Comparison of ENCODE assay signal across 17 mouse cellular contexts in the genomic region with DNA sequence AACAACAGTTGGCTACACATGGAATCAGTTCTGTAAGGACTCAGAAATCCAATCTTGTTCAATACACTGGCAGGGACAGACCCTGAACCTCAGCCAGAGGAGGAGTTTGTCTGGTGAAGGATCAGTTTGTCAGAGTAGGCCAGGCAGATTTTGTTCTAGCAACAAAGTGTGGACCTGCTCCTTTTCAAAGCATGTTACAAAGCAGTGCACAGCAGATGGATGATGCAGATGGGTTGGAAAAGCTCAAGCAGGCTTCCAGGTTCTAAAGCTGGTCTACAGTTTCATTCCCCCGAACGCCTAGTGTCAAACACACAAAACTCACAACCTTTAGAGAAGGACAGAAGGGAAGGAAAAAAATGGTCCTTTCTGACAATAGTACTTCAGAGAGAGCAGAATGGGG. TPM values are rescaled to one million over a fixed set of nuclear protein-coding genes. Genes with fewer than 3 reads are reported as not detected.
DNase-seq lines count a peak whose midpoint lies in the region; ATAC-seq and TF ChIP-seq lines count a peak whose summit lies in the region.
"Had no signal": no experiment of that assay in that cellular context is flagged by ENCODE, and none has a peak within 500 bp of the region (broad histone marks: within the 10 kb centered on the region; RNA-seq: fewer than 3 reads in every experiment).

No protein-coding gene starts in this region.

- no peaks in the 10 kb centered on the region for H3K27me3 ChIP-seq in forebrain, postnatal 0 days (ENCODE audit: insufficient read depth, low read length)
- H3K27me3 ChIP-seq in forebrain, embryonic 16.5 days (replicated peaks; ENCODE audit: control insufficient read depth, insufficient read depth, low read length), result no peaks in the 10 kb centered on the region
- no peaks in the 10 kb centered on the region for H3K27me3 ChIP-seq in liver, postnatal 0 days (ENCODE audit: insufficient read depth, low read length)
- H3K27me3 ChIP-seq: forebrain, embryonic 13.5 days; heart, embryonic 13.5 days; intestine, embryonic 15.5 days had no signal

- no peak for TF ChIP-seq EP300 in liver, postnatal 0 days (IDR thresholded peaks at IDR 0.05; ENCODE audit: low read depth)

- ATAC-seq in forebrain, postnatal 0 days, result no peak
- no peak for ATAC-seq in forebrain, embryonic 16.5 days
- ATAC-seq in liver, postnatal 0 days, result no peak
- ATAC-seq: forebrain, embryonic 13.5 days; intestine, embryonic 15.5 days had no signal

- no peak overlapping the region for H3K4me2 ChIP-seq in forebrain, postnatal 0 days (ENCODE audit: low read depth)
- H3K4me2 ChIP-seq in forebrain, embryonic 16.5 days (ENCODE audit: low read length), result no peak overlapping the region
- no peak overlapping the region for H3K4me2 ChIP-seq in liver, postnatal 0 days (ENCODE audit: low read depth, low read length)
- H3K4me2 ChIP-seq: forebrain, embryonic 13.5 days; heart, embryonic 13.5 days; intestine, embryonic 15.5 days had no signal

- H3K27ac ChIP-seq in forebrain, postnatal 0 days (ENCODE audit: low read depth, low read length), result no peak overlapping the region
- H3K27ac ChIP-seq in forebrain, embryonic 16.5 days (ENCODE audit: low read length), result no peak overlapping the region
- 0 out of 2 replicates have a peak overlapping the region, but pooled peaks have one; percentile 30 for H3K27ac ChIP-seq in liver, postnatal 0 days (ENCODE audit: low read depth)
- H3K27ac ChIP-seq: forebrain, embryonic 13.5 days; heart, embryonic 13.5 days; hindbrain, embryonic 10.5 days; intestine, embryonic 15.5 days; limb, embryonic 10.5 days had no signal

- no peaks in the 10 kb centered on the region for H3K4me1 ChIP-seq in forebrain, postnatal 0 days (ENCODE audit: insufficient read depth)
- no peaks in the 10 kb centered on the region; the same call in 1 of the 2 replicates for H3K4me1 ChIP-seq in forebrain, embryonic 16.5 days (replicated peaks; ENCODE audit: control insufficient read depth, insufficient read depth, low read length)
- H3K4me1 ChIP-seq in liver, postnatal 0 days (ENCODE audit: insufficient read depth), result peaks cover 18% of the 10 kb centered on the region
- H3K4me1 ChIP-seq: forebrain, embryonic 13.5 days; heart, embryonic 13.5 days; hindbrain, embryonic 10.5 days; intestine, embryonic 15.5 days; limb, embryonic 10.5 days had no signal

- TF ChIP-seq CTCF in forebrain, postnatal 0 days (IDR thresholded peaks at IDR 0.05; ENCODE audit: low read depth), result no peak
- no peak for TF ChIP-seq CTCF in liver, postnatal 0 days (IDR thresholded peaks at IDR 0.05; ENCODE audit: low read depth)

- 53% methylated on average over 2 of the region's 2 CpGs for WGBS in forebrain, postnatal 0 days
- 85% methylated on average over 2 of the region's 2 CpGs for WGBS in forebrain, embryonic 16.5 days
- 93% methylated on average over 2 of the region's 2 CpGs for WGBS in liver, postnatal 0 days (ENCODE audit: insufficient replicate concordance)

- H3K9me3 ChIP-seq in forebrain, postnatal 0 days (ENCODE audit: low read length), result no peaks in the 10 kb centered on the region
- H3K9me3 ChIP-seq in forebrain, embryonic 16.5 days (ENCODE audit: control insufficient read depth, low read length), result no peaks in the 10 kb centered on the region
- H3K9me3 ChIP-seq in liver, postnatal 0 days (ENCODE audit: low read length), result no peaks in the 10 kb centered on the region
- H3K9me3 ChIP-seq: forebrain, embryonic 13.5 days; heart, embryonic 13.5 days; hindbrain, embryonic 10.5 days; intestine, embryonic 15.5 days; limb, embryonic 10.5 days had no signal

- no peak overlapping the region for H3K9ac ChIP-seq in forebrain, postnatal 0 days
- no peak overlapping the region for H3K9ac ChIP-seq in forebrain, embryonic 16.5 days (replicated peaks; ENCODE audit: low read depth, low read length)
- no peak overlapping the region for H3K9ac ChIP-seq in liver, postnatal 0 days (replicated peaks)
- H3K9ac ChIP-seq: forebrain, embryonic 13.5 days; heart, embryonic 13.5 days; intestine, embryonic 15.5 days had no signal

- DNase-seq in forebrain, postnatal 0 days, result peak; percentile 31
- peak; percentile 4 to 16 for DNase-seq in cerebellum, postnatal 36 days
- DNase-seq in layer of hippocampus, postnatal 25 days (ENCODE audit: extremely low spot score in 1 of 2, low spot score in 1 of 2), result peak; percentile 16 to 29
- no peak for DNase-seq in liver, postnatal 0 days
- no peak for DNase-seq in Muller cell, postnatal 12 days (ENCODE audit: inconsistent ontology term)
- no peak for DNase-seq in B cell, adult 2 months
- DNase-seq: adrenal gland, adult 8-10 months; gastrocnemius, postnatal 14 days; kidney, postnatal 10 days; thymus, postnatal 4 days had no signal

- H3K4me3 ChIP-seq in forebrain, postnatal 0 days (ENCODE audit: low read depth, low read length), result no peak overlapping the region
- no peak overlapping the region for H3K4me3 ChIP-seq in forebrain, embryonic 16.5 days (replicated peaks; ENCODE audit: low read length)
- H3K4me3 ChIP-seq in liver, postnatal 0 days (ENCODE audit: low read depth, low read length), result no peak overlapping the region
- H3K4me3 ChIP-seq: forebrain, embryonic 13.5 days; heart, embryonic 13.5 days; hindbrain, embryonic 10.5 days; intestine, embryonic 15.5 days; limb, embryonic 10.5 days had no signal

- H3K36me3 ChIP-seq in forebrain, postnatal 0 days (ENCODE audit: insufficient read depth), result no peaks in the 10 kb centered on the region
- no peaks in the 10 kb centered on the region for H3K36me3 ChIP-seq in forebrain, embryonic 16.5 days (ENCODE audit: control insufficient read depth, insufficient read depth)
- no peaks in the 10 kb centered on the region for H3K36me3 ChIP-seq in liver, postnatal 0 days (replicated peaks; ENCODE audit: insufficient read depth, low read length)
- H3K36me3 ChIP-seq: heart, embryonic 13.5 days; hindbrain, embryonic 10.5 days; intestine, embryonic 15.5 days; limb, embryonic 10.5 days had no signal

RNA-seq across cellular contexts. Expression of a gene that starts 31.6 kb away (rescaled TPM):
- 11.8 and 16.7 TPM in 2 replicates for total RNA-seq in forebrain, postnatal 0 days (2014; rRNA removed)
- 2.6 and 4.6 TPM in 2 replicates for polyA plus RNA-seq in forebrain, postnatal 0 days (2015; fragmentation: Nextera tagmentation; extraction: Ambion mirVana)
- polyA plus RNA-seq in forebrain, embryonic 16.5 days (2015; fragmentation: Nextera tagmentation; extraction: Ambion mirVana), result 9.0 and 10.3 TPM in 2 replicates
- 10 to 100 TPM; 21.6 to 26.1 TPM for total RNA-seq in layer of hippocampus, postnatal 25 days (2021)
- polyA plus RNA-seq in liver, postnatal 0 days (2015; fragmentation: Nextera tagmentation; extraction: Ambion mirVana), result 1.6 and 1.8 TPM in 2 replicates
- polyA plus RNA-seq: C2C12 had no signal

Comparison
In these comparisons a context has a peak if more than half of its experiments do, and no peak if none do; other contexts are left out.
1. DNase-seq: peak in forebrain, postnatal 0 days (single experiment), cerebellum, postnatal 36 days (2 of 2) and layer of hippocampus, postnatal 25 days (2 of 2); none in liver, postnatal 0 days (single experiment), Muller cell, postnatal 12 days (single experiment) and B cell, adult 2 months (0 of 2).